Mouse (Mus musculus) liver, embryonic 14.5 days (tissue): ENCODE measurements around the gene Rbfox1. TPM values are rescaled to one million over a fixed set of nuclear protein-coding genes. Genes with fewer than 3 reads are reported as not detected.

Experiments
- ATAC-seq: fragments of 200-750 bp; cut with Nextera tagmentation; 2 replicates; pipeline ENCODE4 v1.8.0; 2017; ENCODE audit warnings: moderate number of reproducible peaks, mild to moderate bottlenecking, moderate library complexity; ENCODE audit not compliant: insufficient read depth
- DNase-seq, 3 experiments: peaks; one replicate each; pipeline ENCODE4 v3.0.0-alpha.2; 2012 to 2013; ENCODE audit warnings: low read depth in 3 of 3, low spot score in 3 of 3
- H3K27ac ChIP-seq: fragments of 300-500 bp; sonication (generic); 2 replicates; pipeline ENCODE4 v1.5.1; 2014; ENCODE audit warnings: moderate library complexity, mild to moderate bottlenecking, control low read depth, inconsistent platforms
- H3K27me3 ChIP-seq: fragments of 300-500 bp; sonication (generic); 2 replicates; pipeline ENCODE4 v1.6.1; 2014; ENCODE audit warnings: mild to moderate bottlenecking, low read length, moderate library complexity; ENCODE audit not compliant: control insufficient read depth, insufficient read depth
- H3K36me3 ChIP-seq: fragments of 300-500 bp; sonication (generic); replicated peaks from 2 replicates; pipeline ENCODE4 v1.6.1; 2014; ENCODE audit warnings: low read depth; ENCODE audit not compliant: control insufficient read depth, insufficient read depth
- H3K4me1 ChIP-seq, 2 experiments: fragments of 200-500 bp in 1 of 2; fragments of 300-500 bp in 1 of 2; sonication (generic) in 1 of 2; replicated peaks; 2 replicates each; pipeline ENCODE4 v1.6.1; 2012 to 2014; ENCODE audit warnings: antibody characterized with exemption in 1 of 2, inconsistent platforms in 1 of 2, low read length in 1 of 2; ENCODE audit not compliant: control insufficient read depth in 2 of 2, insufficient read depth in 2 of 2
- H3K4me2 ChIP-seq: fragments of 300-500 bp; sonication (generic); 2 replicates; pipeline ENCODE4 v1.6.1; 2014; ENCODE audit warnings: low read depth, mild to moderate bottlenecking, control low read depth, moderate library complexity
- H3K4me3 ChIP-seq, 2 experiments: fragments of 200-500 bp in 1 of 2; fragments of 300-500 bp in 1 of 2; sonication (generic) in 1 of 2; 2 replicates each; pipeline ENCODE4 v1.5.1; 2012 to 2014; ENCODE audit warnings: low read depth in 2 of 2, low read length in 2 of 2, mild to moderate bottlenecking in 2 of 2, control low read depth in 1 of 2, inconsistent platforms in 1 of 2, moderate library complexity in 1 of 2; ENCODE audit not compliant: insufficient read depth in 1 of 2
- H3K9ac ChIP-seq: fragments of 300-500 bp; sonication (generic); replicated peaks from 2 replicates; pipeline ENCODE4 v1.6.1; 2014; ENCODE audit warnings: mild to moderate bottlenecking, control low read depth, moderate library complexity
- H3K9me3 ChIP-seq: fragments of 300-500 bp; sonication (generic); 2 replicates; pipeline ENCODE4 v1.6.1; 2016; ENCODE audit warnings: low read length, mixed read lengths; ENCODE audit not compliant: control insufficient read depth
- CTCF ChIP-seq: IDR thresholded peaks from 2 replicates; pipeline ENCODE4 v1.5.1; 2016; ENCODE audit warnings: antibody characterized with exemption, low read depth, control low read depth
- EP300 ChIP-seq: IDR thresholded peaks from 2 replicates; pipeline ENCODE4 v1.6.1; 2016; ENCODE audit warnings: antibody characterized with exemption, low read depth
- WGBS: fragments of 180-500 bp; shearing (Covaris S2); extraction: QIAGEN DNeasy Blood & Tissue Kit; methylation state at CpG from one replicate; pipeline ENCODE4 v1.1.7; 2014; ENCODE audit not compliant: insufficient replicate concordance; 5-methylcytosine and 5-hydroxymethylcytosine counted together
- polyA plus RNA-seq, 2 experiments: library from polyadenylated mRNA; depleted of rRNA in 1 of 2; stranded (reverse) in 1 of 2; unstranded in 1 of 2; fragments of >200 nt; fragmentation: Nextera tagmentation in 1 of 2; extraction: Ambion mirVana in 1 of 2; gene quantifications; 2 replicates each; pipeline versions ENCODE4 v1.2.1 to v1.2.3; 2012 to 2014

Rbfox1 gene
- polyA plus RNA-seq, 2 experiments = 0.02 TPM; not detected in 1

DNA sequence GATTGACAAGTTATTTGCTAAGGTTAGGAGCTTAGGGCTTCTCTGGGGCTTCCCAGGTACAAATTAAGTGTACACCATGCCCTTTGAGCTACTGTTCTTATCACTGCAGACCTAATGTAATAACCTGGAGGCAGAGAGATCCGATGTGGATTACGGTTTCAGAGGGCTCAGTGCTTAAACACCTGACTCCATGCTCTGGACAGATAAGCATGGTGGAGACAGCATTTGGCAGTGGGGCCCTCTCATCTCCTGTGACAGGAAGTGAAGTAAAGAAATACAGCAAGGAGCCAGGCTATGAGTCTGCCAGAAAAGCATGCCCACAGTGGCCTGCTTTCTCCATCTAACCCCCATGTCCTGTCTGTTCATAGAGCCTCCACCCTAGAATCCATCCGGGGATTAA lies 213.0 kb downstream of the Rbfox1 start:
- no peak overlapping the region for H3K4me3 ChIP-seq
- peaks cover 35 to 70% of the 10 kb centered on the region in 2 experiments for H3K4me1 ChIP-seq
- peak; percentile 41 to 60 (median 44) for DNase-seq
- H3K27ac ChIP-seq = peak overlapping the region; percentile 28; the same call in 1 of the 2 replicates
- H3K36me3 ChIP-seq = no peaks in the 10 kb centered on the region
- ATAC-seq = peak; percentile 12; the same call in 1 of the 2 replicates
- no peak overlapping the region for H3K9ac ChIP-seq
- H3K9me3 ChIP-seq = no peaks in the 10 kb centered on the region
- WGBS = 64% methylated on average over 3 of the region's 3 CpGs
- no peak overlapping the region; the same call in 1 of the 2 replicates for H3K4me2 ChIP-seq
- TF ChIP-seq CTCF = no peak
- peak; percentile 46 for TF ChIP-seq EP300
- no peaks in the 10 kb centered on the region for H3K27me3 ChIP-seq

DNA sequence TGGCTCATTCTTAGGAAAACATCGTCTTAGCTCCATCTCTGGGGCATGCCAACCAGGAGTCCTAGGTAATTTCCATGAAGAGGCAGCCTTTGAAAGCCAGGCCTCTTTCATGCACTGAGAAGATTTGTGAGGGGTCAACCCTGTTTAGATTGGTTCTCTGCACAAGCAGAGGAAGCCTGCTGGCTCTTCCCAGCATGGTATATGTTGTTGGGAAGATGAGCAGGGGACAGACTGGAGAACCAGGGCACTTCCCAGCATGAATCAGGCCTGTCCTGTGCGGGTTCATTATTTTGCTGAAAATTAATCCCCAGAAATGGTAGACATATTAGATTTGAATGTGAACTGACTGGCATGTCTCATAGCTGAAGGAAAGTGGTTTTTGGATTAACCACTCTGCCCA lies 214.4 kb downstream of the Rbfox1 start:
- Histone ChIP-seq H3K27ac (no peak overlapping the region), H3K9me3 (no peaks in the 10 kb centered on the region), H3K27me3 (no peaks in the 10 kb centered on the region), H3K4me3 (no peak overlapping the region), H3K4me1 (peaks cover 32 to 63% of the 10 kb centered on the region in 2 experiments), H3K36me3 (no peaks in the 10 kb centered on the region), H3K4me2 (no peak overlapping the region), H3K9ac (no peak overlapping the region)
- TF ChIP-seq CTCF (no peak), EP300 (no peak)
- ATAC-seq (no peak), DNase-seq (no peak)
- WGBS = 80% methylated on average over 2 of the region's 2 CpGs

DNA sequence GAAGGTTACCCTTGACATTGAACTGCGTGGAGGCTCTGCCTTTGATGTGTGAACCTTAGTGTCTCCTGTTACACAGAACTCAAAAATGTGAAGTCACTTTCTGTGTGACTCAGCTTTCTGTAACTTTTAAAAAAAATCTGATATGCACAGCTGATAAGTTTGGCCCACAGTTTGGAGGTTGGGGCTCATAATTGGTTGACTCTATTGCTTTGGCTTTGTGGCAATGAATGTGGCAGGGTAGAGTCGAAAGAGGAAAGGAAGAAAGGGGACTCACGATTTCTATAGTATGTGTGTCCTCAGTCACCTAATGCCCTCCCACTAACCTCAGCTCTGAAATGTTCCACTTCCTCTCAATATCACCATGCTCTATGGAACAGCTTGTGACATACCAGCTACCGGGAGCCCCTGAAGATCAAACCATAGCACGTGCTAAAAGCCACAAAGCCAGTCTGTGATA lies 215.3 kb downstream of the Rbfox1 start:
- Histone ChIP-seq H3K27me3 (no peaks in the 10 kb centered on the region), H3K9me3 (no peaks in the 10 kb centered on the region), H3K4me3 (no peak overlapping the region), H3K4me2 (no peak overlapping the region), H3K27ac (no peak overlapping the region), H3K36me3 (no peaks in the 10 kb centered on the region), H3K9ac (no peak overlapping the region), H3K4me1 (peaks cover 23 to 54% of the 10 kb centered on the region in 2 experiments)
- no peak for TF ChIP-seq CTCF
- 0 out of 2 replicates have a peak, but pooled peaks have one; percentile 14 for TF ChIP-seq EP300
- no peak for ATAC-seq
- DNase-seq = peak in 1 of 3 experiments; percentile 36
- 44% methylated on average over 5 of the region's 5 CpGs for WGBS

DNA sequence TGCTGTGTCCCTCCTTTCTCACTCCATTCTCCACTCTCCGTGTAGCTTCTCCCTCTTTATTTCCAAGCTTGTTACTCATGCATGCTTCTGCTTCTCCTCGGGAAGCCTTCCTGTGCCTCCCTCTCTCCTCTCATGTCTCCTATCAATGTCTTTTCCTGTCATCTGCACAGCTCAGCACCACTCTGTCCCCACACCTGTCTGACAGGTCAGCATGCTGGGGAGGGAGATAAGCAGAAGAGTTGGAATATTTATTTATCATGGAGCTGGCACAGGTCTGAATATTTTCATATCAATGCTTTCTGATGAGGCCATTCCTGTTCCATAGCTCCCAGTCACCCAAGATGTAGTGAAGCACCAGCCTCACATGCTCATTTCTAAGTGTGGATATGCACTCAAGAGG lies 218.6 kb downstream of the Rbfox1 start:
- WGBS = 50% methylated on average over 2 of the region's 2 CpGs
- TF ChIP-seq EP300 = no peak
- ATAC-seq = no peak

DNA sequence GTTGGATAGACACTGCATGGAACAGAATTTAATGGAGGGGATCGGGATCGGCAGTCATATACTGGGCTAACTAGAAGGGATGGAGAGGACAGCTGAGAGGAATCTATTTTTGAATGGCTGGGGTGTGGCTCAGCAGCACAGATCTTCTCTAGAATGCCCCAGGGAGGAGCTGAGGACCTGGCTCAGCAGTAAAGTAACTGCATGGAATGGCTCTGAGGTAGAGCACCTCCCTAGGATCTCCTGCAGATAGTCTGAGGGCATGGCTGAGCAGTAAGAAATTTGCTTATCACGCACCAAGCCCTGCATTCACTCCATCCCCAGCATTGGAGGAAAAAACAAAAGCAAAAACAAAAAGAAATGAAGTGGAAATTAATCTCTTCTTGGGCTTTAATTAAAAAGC lies 225.0 kb downstream of the Rbfox1 start:
- no peak overlapping the region for H3K9ac ChIP-seq
- no peak for ATAC-seq
- no peak overlapping the region for H3K4me2 ChIP-seq
- no peaks in the 10 kb centered on the region for H3K9me3 ChIP-seq
- DNase-seq = no peak
- H3K4me1 ChIP-seq = peaks cover 0 to 7% of the 10 kb centered on the region in 2 experiments; a peak in 2 of 4 replicates
- no peaks in the 10 kb centered on the region for H3K36me3 ChIP-seq
- TF ChIP-seq EP300 = no peak
- no peak for TF ChIP-seq CTCF
- no peak overlapping the region for H3K4me3 ChIP-seq
- no peaks in the 10 kb centered on the region for H3K27me3 ChIP-seq
- 82% methylated on average over 3 of the region's 3 CpGs for WGBS
- H3K27ac ChIP-seq = no peak overlapping the region

More for the DNA sequence above, 218.6 kb downstream of the Rbfox1 start:
- H3K9me3 ChIP-seq = no peaks in the 10 kb centered on the region
- H3K4me3 ChIP-seq = no peak overlapping the region
- H3K27ac ChIP-seq = no peak overlapping the region
- H3K9ac ChIP-seq = no peak overlapping the region
- H3K27me3 ChIP-seq = no peaks in the 10 kb centered on the region
- peaks cover 2 to 23% of the 10 kb centered on the region in 2 experiments for H3K4me1 ChIP-seq
- H3K4me2 ChIP-seq = no peak overlapping the region
- H3K36me3 ChIP-seq = no peaks in the 10 kb centered on the region
- DNase-seq = no peak
